Mouse (Mus musculus): ENCODE data around the gene Ebp. TPM values are rescaled to one million over a fixed set of nuclear protein-coding genes. Genes with fewer than 3 reads are reported as not detected.

Ebp gene
- total and polyA plus RNA-seq, 3 experiments, result 44.0 to 70.9 (median 64.3) TPM

DNA sequence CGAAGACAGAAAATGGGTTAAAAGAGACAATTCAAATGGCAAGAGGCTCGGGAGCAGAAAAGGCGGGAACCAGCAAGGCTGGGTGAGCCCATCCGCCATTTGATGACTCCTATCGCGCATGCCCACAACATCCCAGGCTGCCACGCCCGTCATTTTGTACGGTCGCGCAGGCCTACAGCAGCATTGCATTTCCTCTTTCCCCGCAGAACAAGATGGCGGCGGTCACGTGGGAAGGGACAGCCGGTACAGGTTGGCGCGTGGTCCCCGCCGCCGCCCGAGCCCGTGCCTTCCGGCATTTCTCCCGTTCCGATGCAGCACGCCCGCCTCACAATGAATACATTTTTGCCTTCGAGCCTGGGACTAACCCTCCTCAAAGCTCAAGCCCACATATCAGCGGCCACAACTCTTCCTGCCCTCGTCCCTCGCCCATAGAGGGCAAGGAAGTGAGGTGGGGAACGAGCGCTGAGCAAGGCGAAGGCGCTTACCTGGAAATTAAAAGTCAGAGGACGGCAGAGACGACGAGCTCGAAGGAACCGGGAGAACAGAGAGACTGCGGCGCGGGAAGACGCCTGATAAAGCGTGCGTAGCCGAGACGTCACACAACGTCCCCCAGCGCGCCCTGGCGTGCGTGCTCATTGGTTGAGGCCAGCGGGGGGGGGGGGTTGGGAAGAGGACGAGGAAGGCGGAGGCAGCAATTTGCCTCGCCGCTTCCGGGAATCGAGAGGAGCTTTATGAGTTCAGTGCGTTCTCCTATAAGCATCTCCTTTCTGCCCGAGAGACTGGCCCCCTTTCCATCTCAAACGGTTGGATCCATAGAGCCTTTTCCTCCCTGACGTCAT lies 47.9 kb downstream of the Ebp start, which contains the start of gene Rbm3 (continued):
- TF ChIP-seq ELF1 (IDR thresholded peaks at IDR 0.05; ENCODE audit: low read depth, low read length), result peak; percentile 85
- TF ChIP-seq ETS1 (conservative IDR thresholded peaks at IDR 0.05; ENCODE audit: low read depth, low read length), result no peak
- peak; percentile 93 for TF ChIP-seq NELFE (IDR thresholded peaks at IDR 0.05; ENCODE audit: low read depth, low read length)
- peak; percentile 83 for TF ChIP-seq NRF1 (IDR thresholded peaks at IDR 0.05; ENCODE audit: low read depth, low read length)
- no peak for TF ChIP-seq CTCF (conservative IDR thresholded peaks at IDR 0.05 in 1 of 2, IDR thresholded peaks at IDR 0.05 in 1 of 2; ENCODE audit: low read depth in 2 of 2, low read length in 2 of 2)
- no peak for TF ChIP-seq MAFK (IDR thresholded peaks at IDR 0.05; ENCODE audit: insufficient replicate concordance, low read length)
- peak; percentile 85 for TF ChIP-seq MXI1 (IDR thresholded peaks at IDR 0.05; ENCODE audit: low read depth, low read length)
- 0 out of 2 replicates have a peak, but pooled peaks have one; percentile 57 for TF ChIP-seq KAT2A (IDR thresholded peaks at IDR 0.05; ENCODE audit: insufficient replicate concordance, low read length)
- peak; percentile 51 for TF ChIP-seq HCFC1 (IDR thresholded peaks at IDR 0.05; ENCODE audit: low read depth, low read length)
- no peak for TF ChIP-seq ZKSCAN1 (IDR thresholded peaks at IDR 0.05; ENCODE audit: borderline replicate concordance, low read depth, low read length)
- TF ChIP-seq GABPA (IDR thresholded peaks at IDR 0.05; ENCODE audit: insufficient replicate concordance, low read depth, low read length), result no peak
- TF ChIP-seq BHLHE40 (IDR thresholded peaks at IDR 0.05; ENCODE audit: low read depth, low read length), result peak; percentile 82

DNA sequence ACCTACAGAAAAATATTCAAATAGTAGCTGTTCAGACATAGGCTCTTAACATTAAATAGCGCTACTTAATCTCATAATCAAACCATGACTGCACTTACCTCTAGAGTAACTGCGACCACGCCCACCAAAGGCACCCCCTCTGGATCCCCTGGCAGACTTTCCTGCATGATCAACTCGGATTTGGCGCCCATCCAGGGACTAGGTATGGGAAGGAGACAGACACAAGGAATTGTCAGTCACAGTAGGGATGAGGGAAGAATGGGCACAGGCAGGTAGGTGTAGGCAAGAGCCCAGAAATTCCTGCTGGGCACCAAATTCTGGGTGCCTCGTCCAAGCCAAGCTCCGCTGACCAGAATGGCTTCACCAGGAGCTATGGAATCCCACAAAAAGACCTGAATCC lies 49.6 kb downstream of the Ebp start:
- H3K9me3 ChIP-seq (replicated peaks; ENCODE audit: low read length), result no peaks in the 10 kb centered on the region
- H3K9ac ChIP-seq (ENCODE audit: insufficient read depth, low read depth), result peak overlapping the region; percentile 100
- peak overlapping the region; percentile 73 to 98 (median 75) for H3K4me3 ChIP-seq (replicated peaks in 1 of 3; ENCODE audit: low read depth in 2 of 3, low read length in 2 of 3, poor library complexity in 1 of 3)
- TF ChIP-seq SMC3 (IDR thresholded peaks at IDR 0.05; ENCODE audit: low read depth, low read length) (no peak), ETS1 (conservative IDR thresholded peaks at IDR 0.05; ENCODE audit: low read depth, low read length) (no peak), JUN (IDR thresholded peaks at IDR 0.05; ENCODE audit: insufficient read depth, low read depth, low read length) (no peak), ZC3H11A (IDR thresholded peaks at IDR 0.05; ENCODE audit: low read depth, low read length) (no peak)
- H3K27me3 ChIP-seq (replicated peaks), result no peaks in the 10 kb centered on the region
- no peak for DNase-seq (ENCODE audit: extremely low read depth)
- H3K4me1 ChIP-seq (ENCODE audit: control insufficient read depth in 1 of 2, insufficient read depth in 2 of 2), result peaks cover 2 to 17% of the 10 kb centered on the region in 2 experiments; a peak in 3 of 4 replicates
- dilution Hi-C loops (cut with MboI; ENCODE audit: extremely low pct_ligation_motif_present, extremely low pct_unique_long_range_greater_than_20kb, low sequenced_read_pairs) (no loop called here), in situ Hi-C loops (cut with MboI; ENCODE audit: low pct_ligation_motif_present, low pct_unique_long_range_greater_than_20kb, low sequenced_read_pairs) (no loop called here)
- peaks cover 36 to 43% of the 10 kb centered on the region in 2 experiments for H3K36me3 ChIP-seq (replicated peaks in 1 of 2; ENCODE audit: control insufficient read depth in 1 of 2, insufficient read depth in 1 of 2, low read length in 1 of 2)
- peaks cover 24% of the 10 kb centered on the region for H3K79me2 ChIP-seq (replicated peaks; ENCODE audit: control insufficient read depth, extremely low read depth, insufficient read depth, poor library complexity, severe bottlenecking)
- peak overlapping the region; percentile 94 for H3K4me2 ChIP-seq (ENCODE audit: insufficient read depth, low read depth, poor library complexity, severe bottlenecking)
- H3K27ac ChIP-seq (ENCODE audit: insufficient read depth, low read depth), result no peak overlapping the region

DNA sequence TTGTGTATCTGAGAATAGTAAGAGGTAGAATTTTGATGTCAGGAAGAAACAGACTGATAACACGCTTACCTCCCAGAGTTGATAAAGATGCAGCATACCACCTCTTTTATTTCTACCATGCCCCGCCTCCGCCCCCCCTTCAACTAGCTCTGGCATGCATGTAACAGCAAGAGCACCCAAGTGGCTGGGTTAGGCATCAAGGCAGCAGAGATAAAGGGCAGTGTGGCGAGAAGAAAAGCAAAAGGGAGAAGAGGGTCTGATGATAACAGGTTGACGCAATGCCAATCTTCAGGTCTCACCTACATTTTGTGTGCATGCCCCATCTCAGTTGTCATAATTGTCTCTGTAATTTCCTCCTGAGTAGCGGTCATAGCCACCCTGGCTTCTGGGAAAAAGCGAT lies 50.4 kb downstream of the Ebp start:
- Histone ChIP-seq H3K9ac (ENCODE audit: insufficient read depth, low read depth) (no peak overlapping the region; the same call in 1 of the 2 replicates), H3K4me3 (replicated peaks in 1 of 3; ENCODE audit: low read depth in 2 of 3, low read length in 2 of 3, poor library complexity in 1 of 3) (peak overlapping the region in 2 of 3 experiments; percentile 9 to 73), H3K36me3 (replicated peaks in 1 of 2; ENCODE audit: control insufficient read depth in 1 of 2, insufficient read depth in 1 of 2, low read length in 1 of 2) (peaks cover 38 to 48% of the 10 kb centered on the region in 2 experiments), H3K79me2 (replicated peaks; ENCODE audit: control insufficient read depth, extremely low read depth, insufficient read depth, poor library complexity, severe bottlenecking) (peaks cover 24% of the 10 kb centered on the region), H3K9me3 (replicated peaks; ENCODE audit: low read length) (no peaks in the 10 kb centered on the region), H3K27me3 (replicated peaks) (no peaks in the 10 kb centered on the region), H3K27ac (ENCODE audit: insufficient read depth, low read depth) (no peak overlapping the region), H3K4me1 (ENCODE audit: control insufficient read depth in 1 of 2, insufficient read depth in 2 of 2) (peaks cover 2 to 17% of the 10 kb centered on the region in 2 experiments; a peak in 3 of 4 replicates), H3K4me2 (ENCODE audit: insufficient read depth, low read depth, poor library complexity, severe bottlenecking) (no peak overlapping the region)
- TF ChIP-seq MXI1 (IDR thresholded peaks at IDR 0.05; ENCODE audit: low read depth, low read length) (no peak), SMC3 (IDR thresholded peaks at IDR 0.05; ENCODE audit: low read depth, low read length) (no peak), RCOR1 (conservative IDR thresholded peaks at IDR 0.05; ENCODE audit: low read depth, low read length) (no peak), GABPA (IDR thresholded peaks at IDR 0.05; ENCODE audit: insufficient replicate concordance, low read depth, low read length) (no peak), JUND (conservative IDR thresholded peaks at IDR 0.05; ENCODE audit: low read depth, low read length) (no peak), ZC3H11A (IDR thresholded peaks at IDR 0.05; ENCODE audit: low read depth, low read length) (no peak), POLR2A (IDR thresholded peaks at IDR 0.05; ENCODE audit: low read depth, low read length) (no peak), NELFE (IDR thresholded peaks at IDR 0.05; ENCODE audit: low read depth, low read length) (no peak), PAX5 (IDR thresholded peaks at IDR 0.05; ENCODE audit: low read length) (no peak), KAT2A (IDR thresholded peaks at IDR 0.05; ENCODE audit: insufficient replicate concordance, low read length) (no peak), CTCF (conservative IDR thresholded peaks at IDR 0.05 in 1 of 2, IDR thresholded peaks at IDR 0.05 in 1 of 2; ENCODE audit: low read depth in 2 of 2, low read length in 2 of 2) (no peak), BHLHE40 (IDR thresholded peaks at IDR 0.05; ENCODE audit: low read depth, low read length) (no peak), ZNF384 (IDR thresholded peaks at IDR 0.05; ENCODE audit: low read depth, low read length) (no peak), RAD21 (IDR thresholded peaks at IDR 0.05; ENCODE audit: low read depth, low read length) (no peak), NRF1 (IDR thresholded peaks at IDR 0.05; ENCODE audit: low read depth, low read length) (no peak), CHD2 (IDR thresholded peaks at IDR 0.05; ENCODE audit: low read length) (no peak), POLR2AphosphoS2 (IDR thresholded peaks at IDR 0.05; ENCODE audit: low read depth, low read length) (no peak), ZMIZ1 (IDR thresholded peaks at IDR 0.05; ENCODE audit: low read depth, low read length) (no peak), UBTF (IDR thresholded peaks at IDR 0.05; ENCODE audit: low read depth, low read length) (no peak), MYC (IDR thresholded peaks at IDR 0.05; ENCODE audit: low read depth, low read length) (no peak)
- in situ Hi-C loops (cut with MboI; ENCODE audit: low pct_ligation_motif_present, low pct_unique_long_range_greater_than_20kb, low sequenced_read_pairs), result no loop called here
- DNase-seq (ENCODE audit: extremely low read depth), result no peak
- dilution Hi-C loops (cut with MboI; ENCODE audit: extremely low pct_ligation_motif_present, extremely low pct_unique_long_range_greater_than_20kb, low sequenced_read_pairs), result no loop called here
